Mouse (Mus musculus): ENCODE measurements around the gene Gkn2. TPM values are rescaled to one million over a fixed set of nuclear protein-coding genes. Genes with fewer than 3 reads are reported as not detected.

The Gkn2 gene
- not detected in 2 replicates for polyA plus RNA-seq (2012; rRNA removed)

- TF ChIP-seq POLR2A (IDR thresholded peaks at IDR 0.05; ENCODE audit: borderline replicate concordance, insufficient read depth, low read length) (no peak), CTCF (IDR thresholded peaks at IDR 0.05; ENCODE audit: borderline replicate concordance, insufficient read depth, low read depth, low read length) (no peak)
- H3K4me1 ChIP-seq (ENCODE audit: control insufficient read depth, insufficient read depth, low read length): no peaks in the 10 kb centered on the region
- DNase-seq: no peak
- H3K4me3 ChIP-seq (replicated peaks; ENCODE audit: insufficient read depth, low read depth, low read length): no peak within 1 kb of the TSS
- H3K27ac ChIP-seq (ENCODE audit: insufficient read depth, low read length): no peak within 1 kb of the TSS
- 91% methylated on average over 9 of the region's 9 CpGs for WGBS
- no peaks in the 10 kb centered on the region for H3K27me3 ChIP-seq (ENCODE audit: control insufficient read depth, insufficient read depth, low read length)
Observed at GRCm38 (mm10) chr6:87373057-87373456, at the start of gene Gkn2. Gene Gkn2 (plus strand): TSS chr6:87373357.

- WGBS: 92% methylated on average over 2 of the region's 2 CpGs
- Histone ChIP-seq H3K4me3 (replicated peaks; ENCODE audit: insufficient read depth, low read depth, low read length) (no peak overlapping the region), H3K4me1 (ENCODE audit: control insufficient read depth, insufficient read depth, low read length) (no peaks in the 10 kb centered on the region), H3K27ac (ENCODE audit: insufficient read depth, low read length) (no peak overlapping the region), H3K27me3 (ENCODE audit: control insufficient read depth, insufficient read depth, low read length) (no peaks in the 10 kb centered on the region)
- TF ChIP-seq CTCF (IDR thresholded peaks at IDR 0.05; ENCODE audit: borderline replicate concordance, insufficient read depth, low read depth, low read length) (no peak), POLR2A (IDR thresholded peaks at IDR 0.05; ENCODE audit: borderline replicate concordance, insufficient read depth, low read length) (no peak)
- no peak for DNase-seq
Observed at GRCm38 (mm10) chr6:87323381-87323780, 49.8 kb upstream of the Gkn2 start.

DNA sequence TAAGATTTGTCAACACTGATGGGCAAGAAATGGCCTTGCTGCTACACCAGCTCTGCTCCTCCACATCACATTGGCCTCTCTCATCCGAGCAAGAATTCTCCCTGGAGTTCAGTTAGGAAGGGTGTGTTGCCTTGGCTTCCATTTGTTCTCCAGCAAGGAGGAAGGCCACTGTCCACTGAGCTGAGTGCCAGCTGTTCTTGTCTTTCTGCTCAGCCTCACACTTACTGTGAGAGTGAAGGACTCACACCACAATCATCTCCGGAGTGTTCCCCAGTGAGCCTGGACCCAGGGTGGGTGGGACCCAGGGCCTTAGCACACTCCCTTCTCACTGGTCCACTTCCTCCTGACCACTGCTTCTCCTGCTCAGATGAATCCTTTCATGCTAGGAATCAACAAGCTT lies 46.2 kb upstream of the Gkn2 start:
- no peak for DNase-seq
- Histone ChIP-seq H3K4me3 (replicated peaks; ENCODE audit: insufficient read depth, low read depth, low read length) (no peak overlapping the region), H3K4me1 (ENCODE audit: control insufficient read depth, insufficient read depth, low read length) (no peaks in the 10 kb centered on the region), H3K27ac (ENCODE audit: insufficient read depth, low read length) (no peak overlapping the region), H3K27me3 (ENCODE audit: control insufficient read depth, insufficient read depth, low read length) (no peaks in the 10 kb centered on the region)
- 80% methylated on average over 2 of the region's 2 CpGs for WGBS
- TF ChIP-seq CTCF (IDR thresholded peaks at IDR 0.05; ENCODE audit: borderline replicate concordance, insufficient read depth, low read depth, low read length) (no peak), POLR2A (IDR thresholded peaks at IDR 0.05; ENCODE audit: borderline replicate concordance, insufficient read depth, low read length) (no peak)

GRCm38 (mm10) chr6:87328265-87329173 lies 44.6 kb upstream of the Gkn2 start:
- TF ChIP-seq CTCF (IDR thresholded peaks at IDR 0.05; ENCODE audit: borderline replicate concordance, insufficient read depth, low read depth, low read length) (no peak), POLR2A (IDR thresholded peaks at IDR 0.05; ENCODE audit: borderline replicate concordance, insufficient read depth, low read length) (no peak)
- Histone ChIP-seq H3K27ac (ENCODE audit: insufficient read depth, low read length) (no peak overlapping the region), H3K4me3 (replicated peaks; ENCODE audit: insufficient read depth, low read depth, low read length) (no peak overlapping the region), H3K27me3 (ENCODE audit: control insufficient read depth, insufficient read depth, low read length) (no peaks in the 10 kb centered on the region), H3K4me1 (ENCODE audit: control insufficient read depth, insufficient read depth, low read length) (no peaks in the 10 kb centered on the region)
- DNase-seq: no peak
- 41% methylated on average over 22 of the region's 22 CpGs for WGBS

GRCm38 (mm10) chr6:87332380-87332779 lies 40.8 kb upstream of the Gkn2 start:
- Histone ChIP-seq H3K27ac (ENCODE audit: insufficient read depth, low read length) (no peak overlapping the region), H3K4me3 (replicated peaks; ENCODE audit: insufficient read depth, low read depth, low read length) (no peak overlapping the region), H3K4me1 (ENCODE audit: control insufficient read depth, insufficient read depth, low read length) (no peaks in the 10 kb centered on the region), H3K27me3 (ENCODE audit: control insufficient read depth, insufficient read depth, low read length) (no peaks in the 10 kb centered on the region; the same call in 1 of the 2 replicates)
- DNase-seq: no peak
- TF ChIP-seq CTCF (IDR thresholded peaks at IDR 0.05; ENCODE audit: borderline replicate concordance, insufficient read depth, low read depth, low read length) (no peak), POLR2A (IDR thresholded peaks at IDR 0.05; ENCODE audit: borderline replicate concordance, insufficient read depth, low read length) (no peak)
- WGBS: 54% methylated on average over 2 of the region's 2 CpGs

DNA sequence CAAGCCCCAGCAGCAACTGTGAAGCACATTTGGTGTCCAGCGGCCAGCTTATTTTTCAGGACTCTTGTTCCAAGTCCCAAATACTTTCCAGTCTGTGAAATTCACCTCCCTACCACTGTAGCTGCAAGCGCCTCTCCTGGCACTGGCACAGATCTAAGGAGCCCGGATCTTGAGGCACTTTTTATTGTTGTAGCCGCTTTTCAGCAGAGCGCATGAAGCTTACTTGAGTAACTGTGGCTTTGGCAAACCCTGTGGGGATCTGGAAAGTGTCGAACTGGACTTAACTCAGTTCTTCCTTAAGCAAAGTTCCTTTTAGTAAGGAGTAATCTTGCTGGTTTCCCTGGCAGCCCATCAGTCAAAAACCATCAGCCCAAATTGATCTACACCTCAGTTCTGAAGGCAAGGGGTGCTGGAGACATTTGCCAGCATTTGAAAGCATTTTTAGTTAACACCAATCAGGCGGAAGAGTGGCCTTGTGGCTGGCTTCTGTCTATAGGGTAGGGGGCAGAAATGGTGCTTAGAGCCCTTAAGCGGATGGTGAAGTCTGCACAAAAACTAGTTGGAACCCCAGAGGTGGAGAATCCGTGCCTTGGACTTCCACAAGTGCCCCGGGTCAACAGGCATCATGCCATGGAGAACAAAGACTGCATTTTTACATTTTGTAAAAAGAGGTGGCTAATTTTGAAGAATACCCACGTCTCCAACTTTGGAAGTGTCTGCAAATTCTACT lies 38.6 kb upstream of the Gkn2 start:
- peak in 1 of 2 experiments; percentile 6 for DNase-seq
- Histone ChIP-seq H3K4me1 (ENCODE audit: control insufficient read depth, insufficient read depth, low read length) (no peaks in the 10 kb centered on the region), H3K27ac (ENCODE audit: insufficient read depth, low read length) (no peak overlapping the region), H3K27me3 (ENCODE audit: control insufficient read depth, insufficient read depth, low read length) (no peaks in the 10 kb centered on the region; the same call in 1 of the 2 replicates), H3K4me3 (replicated peaks; ENCODE audit: insufficient read depth, low read depth, low read length) (peak overlapping the region; percentile 20)
- whole genome bisulfite sequencing: 9% methylated on average over 11 of the region's 11 CpGs
- no peak for TF ChIP-seq CTCF (IDR thresholded peaks at IDR 0.05; ENCODE audit: borderline replicate concordance, insufficient read depth, low read depth, low read length)
- no peak for TF ChIP-seq POLR2A (IDR thresholded peaks at IDR 0.05; ENCODE audit: borderline replicate concordance, insufficient read depth, low read length)

DNA sequence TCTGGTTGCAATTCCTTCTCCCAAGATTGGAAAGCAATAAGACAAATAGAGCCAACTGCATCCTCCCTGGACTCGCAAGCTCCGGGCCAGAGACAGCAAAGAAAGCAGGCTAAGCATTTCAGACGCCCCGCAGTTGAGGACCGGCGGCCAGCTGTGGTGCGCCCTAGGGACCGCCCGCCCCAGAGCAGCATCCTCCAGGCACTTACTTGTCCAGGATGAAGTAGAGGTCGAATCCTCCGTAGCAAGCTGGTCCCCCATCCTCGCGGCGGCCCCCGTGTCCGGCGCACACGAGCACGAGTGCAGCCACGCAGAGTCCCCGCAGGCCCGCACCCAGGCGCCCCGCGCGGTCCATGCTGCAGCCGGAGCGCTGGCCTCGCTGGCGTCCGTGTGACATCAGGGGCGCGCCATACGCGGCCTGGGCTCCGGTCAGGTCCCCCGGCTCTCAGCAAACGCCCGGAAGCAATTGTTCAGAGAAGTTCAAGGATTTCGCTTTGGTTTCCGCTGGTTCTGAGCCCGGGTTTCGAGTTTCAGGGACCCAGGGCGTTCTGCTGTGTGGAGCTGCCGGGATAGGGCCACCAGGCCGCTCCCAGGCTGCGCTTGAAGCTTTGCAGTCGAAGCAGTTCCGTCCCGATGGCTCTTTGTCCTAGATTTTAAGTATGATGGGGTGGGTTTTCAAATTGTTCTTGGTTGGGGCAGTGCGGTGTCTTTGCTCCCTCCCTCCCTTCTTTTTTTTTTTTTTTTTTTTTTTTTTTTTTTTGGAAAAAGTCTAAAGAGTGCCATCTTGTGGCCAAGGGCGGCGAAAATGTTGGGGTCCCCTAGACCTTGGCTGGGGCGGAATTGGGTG lies 37.8 kb upstream of the Gkn2 start, which contains the start of gene Antxr1:
Gene Antxr1, minus strand, starts transcription at position 731 of the 844 bp plus-strand sequence.
- no peaks in the 10 kb centered on the region for H3K4me1 ChIP-seq (ENCODE audit: control insufficient read depth, insufficient read depth, low read length)
- TF ChIP-seq CTCF (IDR thresholded peaks at IDR 0.05; ENCODE audit: borderline replicate concordance, insufficient read depth, low read depth, low read length) (peak; percentile 29; the same call in 1 of the 2 replicates), POLR2A (IDR thresholded peaks at IDR 0.05; ENCODE audit: borderline replicate concordance, insufficient read depth, low read length) (no peak)
- no peak within 1 kb of the TSS for H3K27ac ChIP-seq (ENCODE audit: insufficient read depth, low read length)
- no peaks in the 10 kb centered on the region; the same call in 1 of the 2 replicates for H3K27me3 ChIP-seq (ENCODE audit: control insufficient read depth, insufficient read depth, low read length)
- peak; percentile 18 to 50 for DNase-seq
- under 1% methylated on average over 54 of the region's 54 CpGs for WGBS
- H3K4me3 ChIP-seq (replicated peaks; ENCODE audit: insufficient read depth, low read depth, low read length): peak within 1 kb of the TSS; percentile 54
